Mouse (Mus musculus) cerebellum, adult 2 months (tissue): ENCODE results near the gene Kcnh1.

ENCODE experiments used
- CTCF ChIP-seq: fragments of 200-500 bp; IDR thresholded peaks from 2 replicates; pipeline ENCODE4 v1.5.1; 2011; ENCODE audit warnings: low read depth, mild to moderate bottlenecking, control low read depth, low read length, moderate library complexity, borderline replicate concordance; ENCODE audit not compliant: insufficient read depth
- POLR2A ChIP-seq: fragments of 200-500 bp; IDR thresholded peaks from 2 replicates; pipeline ENCODE4 v1.6.1; 2011; ENCODE audit warnings: low read length, control low read depth, borderline replicate concordance; ENCODE audit not compliant: insufficient read depth

DNA sequence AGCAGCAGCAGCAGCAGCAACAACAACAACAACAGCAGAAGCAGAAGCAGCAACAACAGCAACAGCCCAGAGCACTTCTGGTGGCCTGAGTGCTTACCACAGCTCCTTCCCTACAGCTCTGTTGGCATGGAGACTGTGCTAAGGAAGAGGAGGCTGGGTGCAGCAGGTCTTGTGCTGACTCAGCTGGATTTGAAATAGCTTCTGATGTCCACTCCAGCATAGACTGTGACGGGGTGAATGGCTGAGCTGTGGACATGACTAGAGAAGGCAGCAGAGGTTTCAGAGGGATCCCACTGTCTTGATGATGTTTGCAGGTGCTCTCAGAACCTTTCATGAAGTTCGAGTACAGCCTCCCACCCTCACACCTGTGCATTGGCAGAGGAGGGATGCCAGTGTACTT, 113.0 kb downstream of the Kcnh1 start:
- TF ChIP-seq POLR2A (no peak), CTCF (no peak)
